Mouse (Mus musculus) megakaryocyte, embryonic 14.5 days (primary cell): ENCODE results near the gene Defb29. TPM values are rescaled to one million over a fixed set of nuclear protein-coding genes. Genes with fewer than 3 reads are reported as not detected.

Experiments used
- H3K27me3 ChIP-seq: replicated peaks from 2 replicates; pipeline ENCODE3; 2012; ENCODE audit warnings: inconsistent platforms
- H3K36me3 ChIP-seq: replicated peaks from 2 replicates; pipeline ENCODE3; 2012; ENCODE audit warnings: low read length, inconsistent platforms, mixed read lengths
- H3K4me1 ChIP-seq: 2 replicates; pipeline ENCODE4 v1.6.1; 2012; ENCODE audit warnings: inconsistent platforms
- H3K4me3 ChIP-seq: replicated peaks from 2 replicates; pipeline ENCODE3; 2012; ENCODE audit warnings: moderate library complexity, mild to moderate bottlenecking, inconsistent platforms
- H3K9me3 ChIP-seq: 2 replicates; pipeline ENCODE4 v1.6.1; 2012; ENCODE audit warnings: inconsistent platforms
- FLI1 ChIP-seq: IDR thresholded peaks from 2 replicates; pipeline ENCODE4 v1.6.1; 2012; ENCODE audit warnings: low read length, inconsistent platforms, mixed read lengths
- GATA1 ChIP-seq: IDR thresholded peaks from 3 replicates; pipeline ENCODE4 v1.6.1; 2012; ENCODE audit warnings: mixed read lengths, low read length, inconsistent platforms, borderline replicate concordance
- polyA plus RNA-seq: library from polyadenylated mRNA; stranded (reverse); fragments of >175 nt; gene quantifications from 2 replicates; pipeline ENCODE4 v1.2.3, GENCODE M21; 2012; ENCODE audit warnings: low replicate concordance; ENCODE audit not compliant: insufficient read depth

Defb29 gene
- polyA plus RNA-seq, 1 experiment = not detected

DNA sequence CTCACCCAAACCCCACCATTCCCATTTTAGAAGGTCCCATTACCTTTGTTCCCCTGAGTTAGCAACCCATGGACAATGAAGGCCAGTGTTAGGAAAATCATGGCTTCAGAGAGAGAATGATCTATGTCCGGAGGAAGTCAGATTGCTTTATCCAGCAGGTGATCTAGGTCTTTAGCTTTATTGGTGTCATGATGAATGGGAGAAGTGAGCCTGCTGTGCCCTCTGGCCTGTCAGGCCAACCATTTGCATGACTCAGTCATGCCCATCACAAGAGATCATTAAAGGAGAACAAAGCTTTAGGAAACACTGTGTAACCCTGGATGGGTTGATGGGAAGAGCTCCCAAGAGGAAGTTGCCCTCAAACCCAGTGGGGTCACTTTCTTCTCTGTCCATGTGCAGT is 28.3 kb downstream of the Defb29 start, which contains the start of gene Defb26:
Defb26 (minus strand) TSS at position 101 of the 400 bp plus-strand sequence.
- Histone ChIP-seq H3K36me3 (no peaks in the 10 kb centered on the region), H3K9me3 (no peaks in the 10 kb centered on the region), H3K27me3 (peaks cover 20% of the 10 kb centered on the region), H3K4me3 (no peak within 1 kb of the TSS), H3K4me1 (peaks cover 3% of the 10 kb centered on the region)
- TF ChIP-seq FLI1 (no peak), GATA1 (no peak)

DNA sequence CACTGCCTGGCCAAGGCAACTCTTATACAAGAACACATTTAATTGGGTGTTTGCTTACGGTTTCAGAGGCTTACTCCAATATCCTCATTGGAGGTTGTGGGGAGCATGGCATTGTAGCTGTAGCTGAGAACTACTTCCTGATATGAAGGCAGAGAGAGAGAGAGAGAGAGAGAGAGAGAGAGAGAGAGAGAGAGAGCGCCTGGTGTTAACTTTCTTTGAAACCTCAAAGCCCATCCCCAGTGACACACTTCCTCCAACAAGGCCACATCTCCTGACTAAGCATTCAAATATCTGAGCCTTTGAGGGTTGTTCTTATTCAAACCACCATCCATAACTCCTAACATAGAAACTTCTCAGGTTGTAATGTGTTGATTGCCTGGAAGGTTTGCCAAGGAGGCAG is 35.9 kb downstream of the Defb29 start:
- Histone ChIP-seq H3K27me3 (peaks cover 7% of the 10 kb centered on the region), H3K4me3 (no peak overlapping the region)
- TF ChIP-seq FLI1 (no peak), GATA1 (no peak)

DNA sequence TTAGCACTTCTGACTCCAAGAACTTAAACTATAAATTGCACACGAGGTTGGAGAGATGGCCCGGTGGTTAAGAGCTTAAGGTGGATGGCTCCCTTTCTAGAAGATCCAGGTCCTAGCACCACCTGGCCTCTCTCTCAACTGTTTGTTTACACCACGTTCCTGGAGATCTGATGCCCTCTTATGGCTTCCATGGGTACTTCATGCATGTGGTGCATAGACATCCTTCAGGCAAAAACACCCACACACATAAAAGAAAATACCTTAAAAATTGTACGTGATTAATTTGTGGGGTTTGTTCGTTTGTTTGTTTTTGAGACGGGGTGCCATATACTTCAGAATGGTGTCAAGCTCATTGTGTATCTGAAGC is 39.1 kb downstream of the Defb29 start:
- Histone ChIP-seq H3K4me1 (peaks cover 17% of the 10 kb centered on the region), H3K36me3 (no peaks in the 10 kb centered on the region), H3K9me3 (peaks cover 8% of the 10 kb centered on the region), H3K4me3 (no peak overlapping the region), H3K27me3 (peaks cover 7% of the 10 kb centered on the region)
- TF ChIP-seq GATA1 (no peak), FLI1 (no peak)

More for the DNA sequence above, 35.9 kb downstream of the Defb29 start:
- Histone ChIP-seq H3K4me1 (peaks cover 13% of the 10 kb centered on the region), H3K36me3 (no peaks in the 10 kb centered on the region), H3K9me3 (0 out of 2 replicates have a peak, but pooled peaks cover 2% of the 10 kb centered on the region)

DNA sequence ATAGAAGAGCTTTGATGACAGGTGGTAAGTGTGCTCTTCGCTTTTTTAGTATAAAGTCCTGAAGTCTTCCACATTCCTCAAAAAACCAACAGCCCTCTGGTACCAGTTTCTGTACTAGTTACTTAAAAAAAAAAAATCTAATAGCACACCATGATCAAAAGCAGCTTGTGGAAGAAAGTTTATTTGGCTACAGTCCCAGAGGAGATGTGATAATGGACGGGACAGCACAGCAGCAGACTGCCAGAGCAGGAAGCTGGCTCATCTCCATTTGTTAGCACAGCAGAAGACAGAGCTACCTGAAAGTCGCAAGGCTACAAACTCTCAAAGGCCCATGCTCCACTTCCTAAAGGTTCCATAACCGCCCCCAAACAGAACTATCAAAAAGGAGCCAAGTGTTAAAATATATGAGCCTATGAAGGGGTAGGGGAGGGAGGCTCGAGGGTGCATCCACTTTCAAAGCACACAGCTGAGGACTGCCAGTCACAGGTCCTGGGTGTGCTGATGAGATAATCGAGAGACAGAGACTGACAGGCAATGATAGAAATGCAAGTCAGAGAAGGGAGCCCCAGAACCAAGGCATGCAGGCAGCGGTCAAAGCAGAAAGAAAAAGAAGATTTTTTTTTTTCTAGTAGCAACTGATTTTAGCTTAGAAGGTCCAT is 39.6 kb downstream of the Defb29 start:
- Histone ChIP-seq H3K36me3 (no peaks in the 10 kb centered on the region), H3K4me1 (peaks cover 18% of the 10 kb centered on the region), H3K9me3 (peaks cover 8% of the 10 kb centered on the region), H3K27me3 (peaks cover 7% of the 10 kb centered on the region), H3K4me3 (no peak overlapping the region)
- TF ChIP-seq FLI1 = no peak
- TF ChIP-seq GATA1 = no peak

DNA sequence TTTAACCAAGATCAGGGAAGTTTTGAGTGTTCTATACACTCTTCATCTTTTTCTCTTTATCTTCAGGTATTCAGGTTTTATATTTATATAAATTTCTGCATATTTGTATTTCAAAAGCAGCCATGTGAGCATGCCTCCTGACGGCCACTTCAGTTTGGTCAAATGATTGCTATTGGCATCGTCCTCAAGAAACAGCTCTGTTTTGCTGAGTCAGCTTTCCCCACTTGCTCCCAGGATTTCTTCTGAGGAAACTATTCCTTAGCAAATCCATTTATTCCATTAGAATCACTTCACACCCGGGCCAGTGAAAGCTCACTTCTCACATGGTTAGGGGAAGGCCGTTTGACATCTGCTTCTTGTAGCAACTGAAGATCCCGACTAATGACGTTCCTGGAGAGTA is 41.9 kb downstream of the Defb29 start:
- TF ChIP-seq GATA1 (no peak), FLI1 (no peak)
- Histone ChIP-seq H3K27me3 (peaks cover 7% of the 10 kb centered on the region), H3K4me1 (peaks cover 12% of the 10 kb centered on the region), H3K4me3 (no peak overlapping the region), H3K36me3 (no peaks in the 10 kb centered on the region), H3K9me3 (peaks cover 8% of the 10 kb centered on the region)

DNA sequence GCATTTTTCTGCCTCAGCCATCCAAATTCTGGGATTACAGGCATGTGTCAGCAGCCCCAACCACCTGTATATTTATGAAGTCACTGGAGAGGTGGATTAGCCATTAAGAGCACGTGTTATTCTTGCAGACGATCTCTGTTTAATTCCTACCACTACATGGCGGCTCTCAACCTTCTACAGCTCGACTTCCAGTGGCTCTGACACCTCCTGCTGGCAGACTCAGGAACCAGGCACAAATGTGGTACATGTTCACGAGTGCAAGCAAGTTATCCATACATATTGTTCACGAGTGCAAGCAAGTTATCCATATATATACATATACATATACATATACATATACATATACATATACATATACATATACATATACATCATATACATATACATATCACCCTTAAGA is 46.7 kb downstream of the Defb29 start:
- TF ChIP-seq GATA1 (no peak), FLI1 (no peak)
- peaks cover 6% of the 10 kb centered on the region for H3K9me3 ChIP-seq
- H3K27me3 ChIP-seq = peaks cover 8% of the 10 kb centered on the region
- no peaks in the 10 kb centered on the region for H3K36me3 ChIP-seq
- H3K4me3 ChIP-seq = no peak overlapping the region
- H3K4me1 ChIP-seq = 0 out of 2 replicates have a peak, but pooled peaks cover 5% of the 10 kb centered on the region

DNA sequence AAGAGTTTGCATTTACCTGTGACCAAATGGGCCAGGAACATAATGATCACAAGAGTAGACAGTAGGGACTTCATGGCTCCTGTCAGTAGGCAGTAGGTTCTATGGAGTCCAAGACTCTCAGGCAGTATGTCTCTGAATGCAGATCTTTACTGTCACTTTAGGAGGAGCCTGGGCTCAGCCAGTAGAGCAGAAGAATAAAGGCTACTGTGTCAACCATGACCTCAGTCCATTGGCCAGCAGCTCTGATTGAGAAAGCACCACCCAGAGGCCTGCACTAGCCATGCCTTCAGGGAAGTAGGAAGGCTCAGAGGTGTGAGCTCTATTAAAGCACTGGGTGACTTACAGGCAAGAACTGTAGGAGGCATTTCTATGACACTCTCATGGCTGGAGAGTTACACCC is 49.9 kb downstream of the Defb29 start, which contains the start of gene Defb22:
Defb22 (minus strand) TSS at position 101 of the 400 bp plus-strand sequence.
- peaks cover 11% of the 10 kb centered on the region for H3K4me1 ChIP-seq
- TF ChIP-seq FLI1 (no peak), GATA1 (no peak)
- H3K27me3 ChIP-seq = peaks cover 3% of the 10 kb centered on the region
- peaks cover 5% of the 10 kb centered on the region for H3K9me3 ChIP-seq
- no peaks in the 10 kb centered on the region for H3K36me3 ChIP-seq
- H3K4me3 ChIP-seq = no peak within 1 kb of the TSS

Other genes starting within 250 kb of the Defb29 start
- 6.9 and 22.2 TPM in 2 replicates for gene Tbc1d20, start 246.3 kb downstream of the Defb29 start, polyA plus RNA-seq
- 152 and 308 TPM in 2 replicates for gene Rbck1, start 207.4 kb downstream of the Defb29 start, polyA plus RNA-seq
- 26.3 and 95.5 TPM in 2 replicates for gene Trib3, start 196.1 kb downstream of the Defb29 start, polyA plus RNA-seq
- gene Nrsn2, start 163.5 kb downstream of the Defb29 start, polyA plus RNA-seq = 1.2 TPM in 1 of 2 replicates, not detected in the other
- 7.8 and 11.7 TPM in 2 replicates for gene Sox12, start 142.0 kb downstream of the Defb29 start, polyA plus RNA-seq
- gene Zcchc3, start 125.1 kb downstream of the Defb29 start, polyA plus RNA-seq = 3.6 and 7.9 TPM in 2 replicates
- not detected in 2 replicates for gene 6820408C15Rik, start 124.5 kb downstream of the Defb29 start, polyA plus RNA-seq
- not detected in 2 replicates for gene Defb23, start 75.5 kb downstream of the Defb29 start, polyA plus RNA-seq
- gene Defb20, start 63.0 kb downstream of the Defb29 start, polyA plus RNA-seq = not detected in 2 replicates
- not detected in 2 replicates for gene Defb22, start 50.0 kb downstream of the Defb29 start, polyA plus RNA-seq
- gene Defb26, start 28.4 kb downstream of the Defb29 start, polyA plus RNA-seq = not detected in 2 replicates
- gene Defb28, start 21.8 kb downstream of the Defb29 start, polyA plus RNA-seq = not detected in 2 replicates
- gene Gm17416, start 29.2 kb upstream of the Defb29 start, polyA plus RNA-seq = not detected in 2 replicates
- not detected in 2 replicates for gene Defb21, start 32.6 kb upstream of the Defb29 start, polyA plus RNA-seq
- gene Defb19, start 40.2 kb upstream of the Defb29 start, polyA plus RNA-seq = not detected in 2 replicates
- not detected in 2 replicates for gene Defb45, start 59.3 kb upstream of the Defb29 start, polyA plus RNA-seq
- not detected in 2 replicates for gene Defb36, start 64.2 kb upstream of the Defb29 start, polyA plus RNA-seq
- not detected in 2 replicates for gene Defb25, start 83.0 kb upstream of the Defb29 start, polyA plus RNA-seq
- not detected in 2 replicates for gene Rem1, start 86.9 kb upstream of the Defb29 start, polyA plus RNA-seq
- gene H13, start 129.4 kb upstream of the Defb29 start, polyA plus RNA-seq = 88.7 and 308 TPM in 2 replicates
- not detected in 2 replicates for gene Mcts2, start 146.9 kb upstream of the Defb29 start, polyA plus RNA-seq
- gene Id1, start 196.2 kb upstream of the Defb29 start, polyA plus RNA-seq = 9.3 and 45.9 TPM in 2 replicates
- 2.8 TPM in 1 of 2 replicates, not detected in the other for gene Cox4i2, start 214.1 kb upstream of the Defb29 start, polyA plus RNA-seq